Mouse (Mus musculus): ENCODE data around the gene Comtd1. TPM values are rescaled to one million over a fixed set of nuclear protein-coding genes. Genes with fewer than 3 reads are reported as not detected.

The Comtd1 gene
- 55.5 and 124 TPM in 2 replicates for polyA plus RNA-seq (2012; rRNA removed; ENCODE audit: low replicate concordance)

DNA sequence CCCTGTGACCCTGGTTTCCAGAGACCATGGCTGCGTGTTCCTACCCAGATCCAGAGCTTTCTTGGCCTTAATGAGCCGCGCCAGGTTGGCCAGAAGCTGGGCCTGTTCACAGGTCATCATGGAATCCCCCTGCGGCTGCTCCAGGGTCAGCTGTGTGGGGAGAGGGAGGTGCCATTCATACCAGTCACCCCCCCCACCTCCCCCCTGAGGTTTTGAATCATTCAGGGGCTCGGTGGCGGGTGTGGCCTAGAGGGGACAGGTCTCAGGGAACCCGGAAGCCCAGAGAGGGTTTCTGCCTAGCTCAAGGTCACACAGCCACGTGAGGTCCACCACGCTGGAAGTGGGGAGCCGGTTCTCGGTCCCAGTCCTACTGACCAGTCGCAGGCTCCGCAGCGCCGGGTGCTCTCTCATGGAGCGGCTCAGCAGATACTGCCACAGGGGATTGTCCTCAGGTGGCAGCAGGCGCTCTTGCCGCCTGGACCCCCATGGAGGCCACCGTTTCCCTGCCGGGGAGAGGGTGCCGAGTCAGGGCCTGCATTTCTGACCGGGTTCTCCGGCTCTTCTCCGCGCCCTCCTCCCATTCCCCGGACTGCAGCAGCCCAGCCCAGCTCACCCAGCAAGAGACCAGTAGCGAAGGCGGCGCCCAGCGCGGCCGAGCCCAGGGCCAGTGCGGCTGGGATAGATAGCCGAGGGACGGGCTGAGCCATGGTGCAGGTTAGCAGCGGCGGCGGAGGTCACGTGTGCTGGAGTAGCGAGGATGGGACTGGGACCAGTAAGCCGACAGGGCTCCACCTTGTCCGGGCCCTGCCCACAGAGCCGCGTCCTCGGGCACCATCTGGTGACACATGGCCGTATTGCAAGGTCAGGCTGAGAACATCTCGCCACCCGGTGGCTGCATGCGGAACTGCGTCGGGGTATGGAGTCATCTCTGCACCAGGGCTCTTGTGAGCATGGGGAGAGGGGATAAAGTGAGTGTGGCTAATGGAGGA is at the start of gene Comtd1:
Comtd1 (minus strand) TSS at position 812 of the 989 bp plus-strand sequence.

DNA sequence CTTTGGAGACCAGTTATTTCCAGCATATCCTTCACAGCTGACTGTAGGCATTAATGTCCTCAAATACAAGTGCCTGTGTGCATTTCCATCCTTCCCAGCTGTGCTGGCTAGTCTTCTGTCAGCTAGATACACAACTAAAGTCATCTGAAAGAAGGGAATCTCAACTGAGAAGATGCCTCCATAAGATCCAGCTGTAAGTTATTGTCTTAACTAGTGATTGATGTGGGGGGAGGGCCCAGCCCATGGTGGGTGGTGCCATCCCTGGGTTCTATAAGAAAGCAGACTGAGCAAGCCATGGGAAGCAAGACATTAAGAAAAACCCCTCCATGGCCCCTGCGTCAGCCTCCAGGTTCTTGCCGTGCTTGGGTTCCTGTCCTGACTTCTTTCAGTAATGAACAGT is 23.8 kb downstream of the Comtd1 start, which contains the start of gene Vdac2:
Vdac2 (plus strand) TSS at position 301 of the 400 bp plus-strand sequence.

Other genes with a start within 250 kb of the Comtd1 start
- not detected in 2 replicates for gene Dupd1, start 134.4 kb downstream of the Comtd1 start, polyA plus RNA-seq (2012; rRNA removed; ENCODE audit: low replicate concordance)
- 9.5 and 27.2 TPM in 2 replicates for gene Samd8, start 98.4 kb downstream of the Comtd1 start, polyA plus RNA-seq (2012; rRNA removed; ENCODE audit: low replicate concordance)
- gene Dusp13, start 97.8 kb downstream of the Comtd1 start, polyA plus RNA-seq (2012; rRNA removed; ENCODE audit: low replicate concordance): 1.2 and 1.7 TPM in 2 replicates
- gene Vdac2, start 23.7 kb downstream of the Comtd1 start, polyA plus RNA-seq (2012; rRNA removed; ENCODE audit: low replicate concordance): 283 and 398 TPM in 2 replicates
- 16.7 and 28.4 TPM in 2 replicates for gene Zfp503, start 140.6 kb upstream of the Comtd1 start, polyA plus RNA-seq (2012; rRNA removed; ENCODE audit: low replicate concordance)
- gene Lrmda, start 170.7 kb upstream of the Comtd1 start, polyA plus RNA-seq (2012; rRNA removed; ENCODE audit: low replicate concordance): 0.78 TPM in 1 of 2 replicates, not detected in the other